Mouse (Mus musculus): ENCODE measurements around the gene Cdca7l.
"Not testable (repeated sequence)": the region's sequence is repeated elsewhere in the genome, so short reads cannot be mapped to it uniquely, and the experiment has no call there.

Cdca7l gene

DNA sequence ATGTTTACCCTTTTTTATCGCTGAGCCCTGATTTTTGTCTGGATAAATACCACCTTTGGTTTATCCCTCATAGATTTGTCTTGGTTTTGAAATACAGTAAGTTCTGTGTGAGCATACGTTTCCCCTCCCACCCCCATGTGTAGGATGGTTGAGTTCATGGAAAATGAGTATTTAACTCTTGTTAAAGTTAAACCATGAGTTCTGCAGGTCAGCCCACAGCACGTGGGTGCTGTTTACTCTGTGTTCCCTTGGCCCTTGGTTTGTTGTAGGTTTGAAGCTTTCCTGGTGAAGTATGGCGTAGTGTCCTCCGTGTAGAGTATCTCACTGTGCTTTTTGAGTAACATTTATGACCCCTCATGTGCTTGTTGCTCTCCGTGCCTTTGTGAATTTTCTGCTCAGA is 53.8 kb downstream of the Cdca7l start:
- DNase-seq (ENCODE audit: extremely low read depth, insufficient read length, low spot score), result no peak

DNA sequence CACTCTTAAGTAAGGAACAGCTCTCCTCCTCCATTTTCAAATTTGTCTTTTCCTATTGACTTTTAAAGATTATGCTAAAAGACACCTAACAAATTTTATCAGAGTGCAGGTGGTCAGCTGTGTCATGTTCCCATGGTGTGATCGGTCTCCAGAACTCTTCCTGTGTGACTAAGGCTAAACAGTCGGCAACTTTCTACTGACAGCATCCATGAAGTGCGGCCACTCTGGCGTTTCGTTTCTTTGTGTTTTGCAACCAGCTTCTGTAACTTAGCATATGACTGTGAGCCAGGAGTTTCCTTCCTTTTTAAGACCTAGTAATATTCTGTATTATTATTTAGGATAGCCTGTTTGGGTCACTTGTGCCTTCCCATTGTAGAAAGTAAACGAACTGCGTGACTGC is 56.8 kb downstream of the Cdca7l start:
- DNase-seq (ENCODE audit: extremely low read depth, insufficient read length, low spot score), result no peak

DNA sequence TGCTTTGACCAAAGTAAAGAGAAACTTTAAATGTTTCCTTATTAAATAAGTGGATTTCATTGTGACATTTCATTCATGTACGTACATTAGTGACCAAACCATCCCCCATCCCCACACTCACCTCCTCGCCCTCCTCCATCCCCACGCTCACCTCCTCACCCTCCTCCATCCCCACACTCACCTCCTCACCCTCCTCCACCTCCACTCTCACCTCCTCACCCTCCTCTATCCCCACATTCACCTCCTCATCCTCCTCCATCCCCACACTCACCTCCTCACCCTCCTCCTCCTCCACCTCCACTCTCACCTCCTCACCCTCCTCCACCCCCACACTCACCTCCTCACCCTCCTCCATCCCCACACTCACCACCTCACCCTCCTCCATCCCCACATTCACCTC is 57.2 kb downstream of the Cdca7l start:
- no peak for DNase-seq (ENCODE audit: extremely low read depth, insufficient read length, low spot score)

DNA sequence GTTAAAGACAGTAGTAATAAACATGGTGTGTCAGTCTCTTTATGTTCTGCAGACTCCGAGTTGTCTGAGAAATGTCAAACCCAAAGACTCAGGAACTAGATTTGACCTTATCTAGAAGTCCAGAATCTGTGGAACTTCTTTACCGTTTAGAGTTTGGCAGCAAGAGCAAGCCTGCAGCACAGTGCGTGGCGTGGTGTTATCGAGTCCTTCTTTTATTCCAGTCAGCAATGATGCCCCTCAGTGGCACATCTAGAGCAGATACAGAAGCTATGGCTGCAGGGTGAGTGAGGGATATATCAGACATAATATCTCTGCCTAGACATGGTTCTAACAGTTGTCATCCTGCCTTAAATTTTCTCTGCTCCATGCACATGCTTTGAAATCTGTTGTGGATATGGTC is 58.6 kb downstream of the Cdca7l start:
- DNase-seq (ENCODE audit: extremely low read depth, insufficient read length, low spot score), result no peak

GRCm38 (mm10) chr12:117867708-117868564 is 63.8 kb downstream of the Cdca7l start:
- DNase-seq (ENCODE audit: extremely low read depth, insufficient read length, low spot score), result no peak

DNA sequence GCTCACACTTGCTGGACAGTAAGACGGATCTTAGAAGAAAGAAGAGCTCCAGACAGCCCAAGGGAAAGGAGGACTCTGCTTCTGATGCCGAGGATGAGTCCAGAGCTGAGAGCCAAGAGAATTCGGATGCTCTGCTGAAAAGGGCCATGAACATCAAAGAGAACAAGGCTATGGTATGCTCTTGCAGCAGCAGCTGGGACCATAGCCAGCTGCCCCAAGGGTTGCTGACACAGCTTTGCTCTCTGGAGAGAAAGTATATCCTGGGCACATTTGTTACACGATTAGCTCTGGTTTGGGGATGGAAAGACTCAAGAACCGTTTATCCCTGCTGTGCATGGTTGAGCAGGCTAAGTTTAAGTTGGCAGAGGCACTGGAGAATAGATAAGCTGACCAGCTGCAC is 68.2 kb downstream of the Cdca7l start:
- no peak for DNase-seq (ENCODE audit: extremely low read depth, insufficient read length, low spot score)

DNA sequence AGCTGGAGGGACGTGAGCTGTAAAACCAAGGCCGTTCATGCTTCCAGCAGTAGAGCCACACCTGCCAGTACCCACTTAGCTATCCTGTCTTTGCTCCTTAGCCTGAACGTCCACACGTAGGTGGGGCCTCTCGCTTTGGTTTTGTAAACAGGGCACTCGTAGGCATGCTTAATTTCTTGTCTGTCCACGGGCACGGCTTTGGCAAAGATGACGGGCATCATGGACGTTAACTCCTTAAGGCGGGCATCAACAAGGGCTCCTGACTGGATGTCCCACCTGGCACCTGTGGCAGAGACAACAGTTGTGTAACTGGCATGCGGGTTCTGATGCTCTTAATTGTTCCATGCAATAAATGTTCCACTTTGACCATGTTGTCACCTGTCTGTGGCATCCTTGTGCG is 74.3 kb downstream of the Cdca7l start:
- DNase-seq (ENCODE audit: extremely low read depth, insufficient read length, low spot score), result no peak

GRCm38 (mm10) chr12:117884627-117885026 is 80.5 kb downstream of the Cdca7l start:
- DNase-seq (ENCODE audit: extremely low read depth, insufficient read length, low spot score), result no peak

- DNase-seq (ENCODE audit: extremely low read depth, insufficient read length, low spot score), result no peak
Measured at GRCm38 (mm10) chr12:117887422-117887821, 83.3 kb downstream of the Cdca7l start.

DNA sequence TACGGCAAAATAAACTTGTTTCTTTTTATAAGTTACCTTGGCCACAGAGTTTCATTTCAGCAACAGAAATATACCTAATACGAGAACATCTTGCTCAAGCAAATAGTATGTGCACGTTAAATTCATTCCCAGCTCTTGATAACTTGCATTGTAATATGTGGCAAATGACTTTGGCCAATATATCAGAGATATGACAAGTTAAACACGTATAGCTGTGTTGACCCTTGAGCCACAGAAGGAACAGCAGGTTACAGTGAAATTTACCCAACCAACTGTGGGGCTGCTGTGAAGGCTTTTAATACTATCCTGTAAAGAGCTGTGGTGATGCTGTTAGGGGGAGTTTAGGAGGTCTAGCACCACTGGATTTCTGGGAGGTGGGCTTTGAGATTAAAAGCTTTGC is 96.7 kb downstream of the Cdca7l start:
- DNase-seq (ENCODE audit: extremely low read depth, insufficient read length, low spot score), result not testable (repeated sequence)

- not testable (repeated sequence) for DNase-seq (ENCODE audit: extremely low read depth, insufficient read length, low spot score)
Measured at GRCm38 (mm10) chr12:117901352-117901751, 97.3 kb downstream of the Cdca7l start.

GRCm38 (mm10) chr12:117903671-117904070 is 99.6 kb downstream of the Cdca7l start:
- no peak for DNase-seq (ENCODE audit: extremely low read depth, insufficient read length, low spot score)

DNA sequence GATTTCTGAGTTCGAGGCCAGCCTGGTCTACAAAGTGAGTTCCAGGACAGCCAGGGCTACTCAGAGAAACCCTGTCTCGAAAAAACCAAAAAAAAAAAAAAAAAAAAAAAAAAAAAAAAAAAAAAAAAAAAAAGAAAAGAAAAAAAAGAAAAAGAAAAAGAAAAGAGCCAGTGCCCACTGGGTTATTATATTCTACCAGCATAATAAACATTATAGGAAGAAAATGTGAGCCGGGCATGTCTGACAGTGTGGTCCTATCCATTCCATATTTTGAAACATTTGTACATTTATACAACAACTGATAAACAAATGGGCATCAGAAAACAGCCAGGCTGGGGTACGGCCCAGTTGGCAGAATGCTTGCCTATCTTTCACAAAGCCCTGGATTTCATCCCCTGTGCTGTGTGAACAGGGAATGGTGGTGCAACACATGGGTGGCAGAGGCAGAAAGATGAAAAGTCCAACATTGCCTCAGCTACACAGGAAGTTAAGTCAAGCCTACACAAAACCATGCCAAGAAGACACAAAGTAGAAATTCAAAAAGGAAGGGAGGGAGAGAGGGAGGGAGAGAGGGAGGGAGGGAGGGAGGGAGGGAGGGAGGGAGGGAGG is 101.2 kb downstream of the Cdca7l start:
- DNase-seq (ENCODE audit: extremely low read depth, insufficient read length, low spot score), result not testable (repeated sequence)

DNA sequence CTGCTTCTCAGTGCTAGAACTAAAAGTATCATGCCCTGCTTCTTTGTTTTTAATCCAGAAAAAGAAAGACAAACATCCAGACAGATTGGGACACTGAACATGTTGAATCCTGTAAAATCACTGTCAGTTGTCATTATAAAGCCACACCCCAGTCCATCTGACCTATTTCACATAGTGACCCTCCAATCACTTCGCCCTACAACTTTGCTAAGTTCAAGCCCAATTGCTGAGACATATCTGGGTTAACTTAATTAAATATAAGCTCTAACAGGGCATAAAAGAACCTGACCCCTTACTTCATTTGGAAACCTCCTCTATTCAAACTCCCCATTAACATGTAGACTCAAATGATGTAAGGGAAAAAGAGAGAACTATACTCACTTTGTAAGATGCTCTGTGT is 107.3 kb downstream of the Cdca7l start:
- no peak for DNase-seq (ENCODE audit: extremely low read depth, insufficient read length, low spot score)

- DNase-seq (ENCODE audit: extremely low read depth, insufficient read length, low spot score), result no peak
Measured at GRCm38 (mm10) chr12:117914613-117915245, 110.6 kb downstream of the Cdca7l start.

DNA sequence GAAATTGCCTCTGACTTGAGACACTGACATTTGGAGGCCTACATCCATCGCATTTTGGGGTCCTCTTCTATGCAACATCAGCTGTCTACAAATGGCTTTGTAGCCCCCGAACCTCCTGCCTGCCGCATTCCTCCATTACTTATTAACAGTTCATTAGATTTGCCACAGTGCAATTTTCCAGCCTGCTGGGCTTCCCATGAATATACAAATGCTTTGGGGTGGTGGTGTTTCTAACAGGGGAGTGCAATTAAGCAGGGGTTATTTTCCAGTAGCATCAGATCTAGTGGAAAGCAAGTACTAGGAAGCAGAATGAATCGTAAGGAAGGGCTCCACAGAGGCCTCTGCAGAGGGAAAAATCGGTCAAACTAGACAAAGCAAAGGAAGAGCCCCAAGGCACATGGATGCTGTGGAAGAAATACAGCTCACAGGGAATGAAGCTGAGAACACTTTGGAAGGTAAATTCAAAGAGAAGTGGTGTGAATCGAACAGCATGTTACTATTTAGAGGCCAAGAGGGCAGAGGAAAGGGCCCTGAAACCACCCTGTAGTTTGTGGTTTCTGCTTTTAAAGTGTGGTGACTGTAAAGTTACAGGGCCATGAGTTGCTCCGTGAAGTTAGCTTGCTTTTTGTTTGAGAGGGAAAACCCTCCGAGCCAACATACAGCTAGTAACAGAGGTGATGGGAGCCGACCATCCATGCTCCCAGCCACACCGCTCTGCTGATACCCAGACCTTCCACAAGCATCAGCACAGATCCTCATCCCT is 111.9 kb downstream of the Cdca7l start:
- DNase-seq (ENCODE audit: extremely low read depth, insufficient read length, low spot score), result no peak

All from 3134 (cell line).